Mouse (Mus musculus) bone marrow, adult 2 months (tissue): ENCODE results near the gene Hk2.
"Not testable (repeated sequence)": the region's sequence is repeated elsewhere in the genome, so short reads cannot be mapped to it uniquely, and the experiment has no call there.

ENCODE experiments used
- CTCF ChIP-seq: fragments of 200-500 bp; IDR thresholded peaks from 2 replicates; pipeline ENCODE4 v1.5.1; 2011; ENCODE audit warnings: low read length, control low read depth; ENCODE audit not compliant: control insufficient read depth, insufficient read depth
- POLR2A ChIP-seq: fragments of 200-500 bp; IDR thresholded peaks from 2 replicates; pipeline ENCODE4 v1.6.1; 2011; ENCODE audit warnings: low read depth, mild to moderate bottlenecking, control low read depth, low read length, borderline replicate concordance; ENCODE audit not compliant: control insufficient read depth

GRCm38 (mm10) chr6:82688586-82688985 is 85.7 kb downstream of the Hk2 start:
- TF ChIP-seq POLR2A, CTCF: not testable (repeated sequence)
